Mouse (Mus musculus) embryonic facial prominence, embryonic 10.5 days (tissue): ENCODE measurements around the gene Mrpl24. TPM values are rescaled to one million over a fixed set of nuclear protein-coding genes. Genes with fewer than 3 reads are reported as not detected.
"Not testable (repeated sequence)": the region's sequence is repeated elsewhere in the genome, so short reads cannot be mapped to it uniquely, and the experiment has no call there.

Experiments
- DNase-seq: peaks from one replicate; pipeline ENCODE4 v3.0.0-alpha.2; 2017; ENCODE audit warnings: low spot score
- H3K27ac ChIP-seq: fragments of 300-500 bp; sonication (generic); replicated peaks from 2 replicates; pipeline ENCODE4 v1.5.1; 2016; ENCODE audit warnings: mild to moderate bottlenecking
- H3K27me3 ChIP-seq: fragments of 300-500 bp; sonication (generic); replicated peaks from 2 replicates; pipeline ENCODE4 v1.6.1; 2016; ENCODE audit warnings: low read depth, mild to moderate bottlenecking; ENCODE audit not compliant: poor library complexity, severe bottlenecking
- H3K36me3 ChIP-seq: fragments of 300-500 bp; sonication (generic); replicated peaks from 2 replicates; pipeline ENCODE4 v1.6.1; 2016; ENCODE audit warnings: mild to moderate bottlenecking, moderate library complexity
- H3K4me1 ChIP-seq: fragments of 300-500 bp; sonication (generic); 2 replicates; pipeline ENCODE4 v1.6.1; 2016
- H3K4me3 ChIP-seq: fragments of 300-500 bp; sonication (generic); 2 replicates; pipeline ENCODE4 v1.5.1; 2016; ENCODE audit warnings: mild to moderate bottlenecking, moderate library complexity
- H3K9me3 ChIP-seq: fragments of 300-500 bp; sonication (generic); 2 replicates; pipeline ENCODE4 v1.6.1; 2016; ENCODE audit warnings: mild to moderate bottlenecking
- WGBS: fragments of 180-500 bp; shearing (Covaris S2); methylation state at CpG from one replicate; pipeline ENCODE4 v1.1.7; 2016; 5-methylcytosine and 5-hydroxymethylcytosine counted together
- polyA plus RNA-seq: library from polyadenylated mRNA; unstranded; fragments of >200 nt; fragmentation: Nextera tagmentation; extraction: Ambion mirVana; gene quantifications from 2 replicates; pipeline ENCODE4 v1.2.1, GENCODE M21; 2016

Mrpl24 gene
- 78.4 and 79.3 TPM in 2 replicates for polyA plus RNA-seq

GRCm38 (mm10) chr3:87919336-87920108 is at the start of gene Mrpl24:
Gene Mrpl24, plus strand, starts transcription at chr3:87919506.
- Histone ChIP-seq H3K27ac (peak within 1 kb of the TSS; percentile 84), H3K27me3 (no peaks in the 10 kb centered on the region), H3K9me3 (no peaks in the 10 kb centered on the region), H3K36me3 (peaks cover 63% of the 10 kb centered on the region), H3K4me1 (peaks cover 10% of the 10 kb centered on the region), H3K4me3 (peak within 1 kb of the TSS; percentile 66)
- peak; percentile 81 for DNase-seq
- WGBS, result under 1% methylated on average over 30 of the region's 30 CpGs

DNA sequence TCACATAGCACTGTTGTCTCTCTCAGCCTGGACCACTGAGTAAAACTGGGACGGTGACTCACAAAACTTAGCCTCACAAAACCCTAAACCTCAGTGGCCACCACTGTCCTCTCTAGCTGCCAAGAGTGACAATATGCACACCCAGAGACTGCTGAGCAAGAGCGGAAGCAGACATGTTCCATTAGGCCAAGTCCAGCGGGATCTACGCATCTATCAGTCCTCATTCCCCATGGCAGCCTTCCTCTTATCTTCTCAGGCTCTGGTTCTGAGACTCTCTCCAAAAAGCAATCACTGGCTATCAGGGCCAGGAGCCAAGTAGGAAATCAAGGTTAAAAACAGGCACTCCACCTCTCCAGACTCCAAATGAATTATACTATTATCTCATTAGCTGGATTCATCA is 41.6 kb upstream of the Mrpl24 start:
- Histone ChIP-seq H3K4me3 (no peak overlapping the region), H3K9me3 (no peaks in the 10 kb centered on the region), H3K36me3 (peaks cover 91% of the 10 kb centered on the region), H3K27me3 (no peaks in the 10 kb centered on the region), H3K27ac (no peak overlapping the region), H3K4me1 (no peaks in the 10 kb centered on the region)
- 92% methylated on average over 4 of the region's 4 CpGs for WGBS
- DNase-seq, result no peak

DNA sequence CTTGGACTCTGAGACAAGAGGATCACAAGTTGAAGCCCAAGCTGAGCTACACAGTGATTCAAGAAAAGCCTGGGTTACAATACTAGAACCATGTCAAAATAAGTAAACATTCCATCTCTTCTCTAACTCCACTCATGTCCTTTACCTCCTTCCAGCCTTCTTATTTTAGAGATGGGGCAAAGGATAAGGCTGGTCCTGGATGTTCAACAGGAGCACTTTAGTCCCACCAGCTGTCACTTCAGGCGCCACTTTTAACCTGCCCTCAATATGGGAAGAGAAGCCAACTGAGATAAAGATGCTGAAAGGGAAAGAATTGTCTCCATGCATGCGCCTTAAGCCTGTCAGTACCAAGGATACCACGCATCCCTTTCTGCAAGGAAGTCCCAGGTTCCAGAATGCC is 35.0 kb upstream of the Mrpl24 start:
- peak overlapping the region; percentile 93 for H3K27ac ChIP-seq
- 2% methylated on average over 3 of the region's 3 CpGs for WGBS
- peaks cover 18% of the 10 kb centered on the region for H3K4me1 ChIP-seq
- no peak for DNase-seq
- H3K36me3 ChIP-seq, result peaks cover 35% of the 10 kb centered on the region
- H3K27me3 ChIP-seq, result no peaks in the 10 kb centered on the region
- H3K4me3 ChIP-seq, result peak overlapping the region; percentile 94
- H3K9me3 ChIP-seq, result no peaks in the 10 kb centered on the region

DNA sequence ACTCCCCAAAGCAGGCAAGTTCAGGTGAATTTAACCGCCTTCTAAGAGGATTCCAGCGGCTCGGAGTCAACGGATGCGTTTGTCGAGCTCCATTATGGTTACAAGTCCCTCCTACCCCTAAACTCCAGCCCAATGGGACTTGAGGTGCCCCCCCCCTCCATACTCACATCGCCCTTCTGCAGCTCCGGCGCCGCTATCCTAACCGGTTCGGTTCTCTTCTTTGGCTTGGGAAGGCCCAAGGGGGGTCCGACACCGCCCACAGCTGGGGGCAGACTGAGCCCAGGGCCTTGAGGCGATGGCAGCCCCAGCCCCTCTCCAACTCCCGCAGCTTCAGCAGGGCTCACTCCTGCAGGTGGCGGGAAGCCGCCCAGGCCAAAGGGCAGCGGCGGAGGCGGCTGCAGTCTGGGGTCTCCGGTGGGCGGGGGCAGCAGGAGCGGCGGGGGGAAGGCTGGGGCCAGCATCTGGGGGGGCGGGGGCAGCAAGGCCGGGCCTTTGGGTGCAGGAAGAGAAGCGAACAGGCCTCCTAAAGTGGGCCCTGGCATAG is 34.5 kb upstream of the Mrpl24 start:
- Histone ChIP-seq H3K36me3 (peaks cover 31% of the 10 kb centered on the region), H3K27me3 (no peaks in the 10 kb centered on the region), H3K4me3 (peak overlapping the region; percentile 94), H3K4me1 (peaks cover 18% of the 10 kb centered on the region), H3K9me3 (no peaks in the 10 kb centered on the region), H3K27ac (peak overlapping the region; percentile 93)
- peak; percentile 75 for DNase-seq
- WGBS, result under 1% methylated on average over 27 of the region's 28 CpGs

DNA sequence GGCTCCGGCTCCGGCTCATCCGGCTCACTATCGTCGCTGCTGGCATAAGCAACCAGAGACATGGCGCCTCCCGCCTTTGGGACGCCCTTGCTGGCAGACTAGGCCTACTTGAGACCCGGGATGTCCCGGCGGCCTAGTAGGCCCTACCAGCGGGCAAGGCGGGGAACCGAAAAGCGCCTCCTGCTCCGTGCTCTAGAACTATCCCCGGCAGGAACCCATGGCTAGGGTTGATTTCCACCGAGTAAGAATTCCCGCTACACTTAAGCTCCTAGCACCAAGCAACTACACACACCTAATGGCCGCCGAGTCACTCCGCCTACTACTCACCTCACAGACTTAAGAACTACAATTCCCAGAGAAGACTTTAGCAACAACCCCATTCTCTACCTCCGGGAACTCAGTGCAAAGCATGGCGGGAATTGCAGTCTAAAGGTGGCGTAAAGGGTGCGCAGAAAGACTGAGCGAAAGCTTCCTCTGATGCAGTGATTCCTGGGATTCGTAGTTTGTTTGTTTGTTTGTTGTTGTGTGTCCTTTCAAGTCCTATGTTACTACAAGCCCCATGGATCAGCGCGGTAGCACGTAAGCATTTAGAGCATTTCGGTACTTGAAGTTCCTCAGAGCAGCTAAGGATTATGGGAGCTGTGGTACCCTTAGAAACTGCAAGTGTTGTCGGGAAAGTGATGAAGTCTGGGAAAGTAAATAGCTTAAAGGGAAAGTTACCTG is 33.9 kb upstream of the Mrpl24 start, which contains the start of gene Prcc:
Prcc (minus strand) TSS at position 328 of the 723 bp plus-strand sequence.
- H3K4me3 ChIP-seq, result peak within 1 kb of the TSS; percentile 94
- H3K9me3 ChIP-seq, result no peaks in the 10 kb centered on the region
- peak within 1 kb of the TSS; percentile 93 for H3K27ac ChIP-seq
- H3K36me3 ChIP-seq, result peaks cover 25% of the 10 kb centered on the region
- peak; percentile 89 for DNase-seq
- H3K4me1 ChIP-seq, result peaks cover 18% of the 10 kb centered on the region
- under 1% methylated on average over 33 of the region's 33 CpGs for WGBS
- H3K27me3 ChIP-seq, result no peaks in the 10 kb centered on the region

DNA sequence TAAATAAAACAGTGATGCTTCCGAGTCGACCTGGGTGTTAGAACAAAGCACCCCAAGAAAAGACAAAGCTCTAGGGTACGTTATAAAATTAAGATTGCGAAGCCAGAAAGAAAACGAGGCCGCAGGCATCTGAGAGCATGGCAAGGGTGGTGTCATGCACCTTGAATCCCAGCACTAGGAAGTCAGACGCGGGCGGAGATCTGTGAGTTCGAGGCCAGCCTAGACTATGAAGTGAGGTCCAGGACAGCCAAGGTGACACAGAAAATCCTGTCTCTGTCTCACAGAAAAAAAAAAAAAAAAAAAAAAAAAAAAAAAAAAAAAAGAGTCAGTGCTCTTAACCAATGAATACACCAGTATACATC is 33.3 kb upstream of the Mrpl24 start:
- peaks cover 19% of the 10 kb centered on the region for H3K36me3 ChIP-seq
- DNase-seq, result no peak
- no peaks in the 10 kb centered on the region for H3K9me3 ChIP-seq
- H3K27me3 ChIP-seq, result no peaks in the 10 kb centered on the region
- WGBS, result 12% methylated on average over 10 of the region's 10 CpGs
- H3K27ac ChIP-seq, result peak overlapping the region; percentile 93
- peaks cover 18% of the 10 kb centered on the region for H3K4me1 ChIP-seq
- peak overlapping the region; percentile 94 for H3K4me3 ChIP-seq

DNA sequence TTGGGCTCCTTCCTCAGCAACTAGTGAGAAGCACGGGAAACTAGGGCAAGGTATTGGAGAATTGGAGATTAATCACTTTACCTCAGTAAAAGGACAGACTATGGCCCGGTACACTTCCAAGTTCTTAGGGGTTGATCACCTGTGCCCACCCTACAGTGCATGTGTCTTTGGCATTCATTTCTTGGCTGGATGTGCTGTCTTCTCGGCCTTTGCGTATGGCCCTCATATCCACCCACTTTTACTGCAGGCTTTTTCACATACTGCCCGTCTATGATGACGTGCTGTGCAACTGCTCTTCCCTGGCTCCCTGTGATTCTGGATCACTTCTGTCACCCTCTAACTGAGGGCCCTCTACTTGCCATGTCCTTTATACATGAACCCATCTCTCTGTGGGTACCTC is 32.9 kb upstream of the Mrpl24 start:
- Histone ChIP-seq H3K27ac (no peak overlapping the region), H3K4me1 (peaks cover 18% of the 10 kb centered on the region), H3K27me3 (no peaks in the 10 kb centered on the region), H3K9me3 (no peaks in the 10 kb centered on the region), H3K4me3 (peak overlapping the region; percentile 94), H3K36me3 (peaks cover 15% of the 10 kb centered on the region)
- DNase-seq, result no peak
- 87% methylated on average over 6 of the region's 6 CpGs for WGBS

DNA sequence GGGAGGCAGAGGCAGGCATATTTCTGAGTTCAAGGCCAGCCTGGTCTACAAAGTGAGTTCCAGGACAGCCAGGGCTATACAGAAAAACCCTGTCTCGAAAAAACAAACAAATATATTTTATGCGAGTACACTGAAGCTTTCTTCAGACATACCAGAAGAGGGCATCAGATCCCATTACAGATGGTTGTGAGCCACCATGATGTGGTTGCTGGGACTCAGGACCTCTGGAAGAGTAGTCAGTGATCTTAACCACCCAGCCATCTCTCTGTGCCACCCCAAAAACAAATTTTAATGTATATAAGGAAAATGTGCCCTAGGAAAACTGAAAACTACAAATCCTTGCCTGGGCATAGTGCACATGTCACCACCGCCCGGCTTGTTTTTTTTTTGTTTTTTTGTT is 31.9 kb upstream of the Mrpl24 start:
- 81% methylated on average over 4 of the region's 4 CpGs for WGBS

GRCm38 (mm10) chr3:87891481-87891880 is 27.8 kb upstream of the Mrpl24 start:
- Histone ChIP-seq H3K27ac (no peak overlapping the region), H3K4me1 (no peaks in the 10 kb centered on the region), H3K36me3 (no peaks in the 10 kb centered on the region), H3K9me3 (no peaks in the 10 kb centered on the region), H3K4me3 (no peak overlapping the region), H3K27me3 (no peaks in the 10 kb centered on the region)
- DNase-seq, result no peak
- 50% methylated on average over 3 of the region's 3 CpGs for WGBS

More for the DNA sequence above, 31.9 kb upstream of the Mrpl24 start:
- H3K27ac ChIP-seq, H3K4me3 ChIP-seq, H3K9me3 ChIP-seq, H3K27me3 ChIP-seq, H3K36me3 ChIP-seq, DNase-seq: not testable (repeated sequence)
- peaks cover 18% of the 10 kb centered on the region for H3K4me1 ChIP-seq

GRCm38 (mm10) chr3:87893367-87893905 is 25.9 kb upstream of the Mrpl24 start:
- Histone ChIP-seq H3K36me3 (no peaks in the 10 kb centered on the region), H3K27ac (no peak overlapping the region), H3K27me3 (no peaks in the 10 kb centered on the region), H3K4me1 (no peaks in the 10 kb centered on the region), H3K4me3 (no peak overlapping the region), H3K9me3 (no peaks in the 10 kb centered on the region)
- DNase-seq, result no peak
- WGBS, result 76% methylated on average over 3 of the region's 3 CpGs

GRCm38 (mm10) chr3:87899266-87899665 is 20.0 kb upstream of the Mrpl24 start:
- H3K9me3 ChIP-seq, result no peaks in the 10 kb centered on the region
- H3K4me3 ChIP-seq, result no peak overlapping the region
- no peaks in the 10 kb centered on the region for H3K27me3 ChIP-seq
- DNase-seq, result no peak
- peaks cover 3% of the 10 kb centered on the region; the same call in 1 of the 2 replicates for H3K4me1 ChIP-seq
- WGBS, result 77% methylated on average over 3 of the region's 3 CpGs
- no peaks in the 10 kb centered on the region for H3K36me3 ChIP-seq
- H3K27ac ChIP-seq, result no peak overlapping the region

DNA sequence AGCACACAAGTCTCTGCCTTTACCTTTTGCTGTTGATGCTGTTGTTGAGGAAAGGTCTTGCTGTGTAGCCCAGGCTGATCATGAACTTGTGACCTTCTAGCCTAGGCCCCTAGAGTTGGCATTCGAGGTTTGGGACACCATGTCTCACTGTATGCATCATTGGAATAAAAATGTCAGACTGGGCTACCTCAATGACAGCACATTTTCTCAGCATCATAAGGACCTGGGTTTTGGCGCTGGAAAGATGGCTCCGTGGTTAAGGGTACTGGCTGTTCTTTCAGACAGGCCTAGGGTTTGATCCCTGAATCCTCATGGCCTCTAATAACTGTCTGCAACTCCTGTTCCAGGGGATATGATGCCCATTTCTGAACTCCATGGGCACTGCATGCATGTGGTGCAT is 19.5 kb upstream of the Mrpl24 start:
- peaks cover 3% of the 10 kb centered on the region; the same call in 1 of the 2 replicates for H3K4me1 ChIP-seq
- 82% methylated on average over 3 of the region's 3 CpGs for WGBS
- no peak overlapping the region for H3K27ac ChIP-seq
- H3K9me3 ChIP-seq, result no peaks in the 10 kb centered on the region
- H3K27me3 ChIP-seq, result no peaks in the 10 kb centered on the region
- no peaks in the 10 kb centered on the region for H3K36me3 ChIP-seq
- DNase-seq, result no peak
- no peak overlapping the region for H3K4me3 ChIP-seq
